Mouse (Mus musculus) A20 (cell line): ENCODE measurements around the gene Neurl3.

Source experiments
- DNase-seq: peaks from one replicate; pipeline ENCODE4 v3.0.0-alpha.2; 2011; ENCODE audit warnings: low read depth, low spot score

Neurl3 gene

GRCm38 (mm10) chr1:36258631-36259030 is 15.8 kb downstream of the Neurl3 start:
- no peak for DNase-seq

DNA sequence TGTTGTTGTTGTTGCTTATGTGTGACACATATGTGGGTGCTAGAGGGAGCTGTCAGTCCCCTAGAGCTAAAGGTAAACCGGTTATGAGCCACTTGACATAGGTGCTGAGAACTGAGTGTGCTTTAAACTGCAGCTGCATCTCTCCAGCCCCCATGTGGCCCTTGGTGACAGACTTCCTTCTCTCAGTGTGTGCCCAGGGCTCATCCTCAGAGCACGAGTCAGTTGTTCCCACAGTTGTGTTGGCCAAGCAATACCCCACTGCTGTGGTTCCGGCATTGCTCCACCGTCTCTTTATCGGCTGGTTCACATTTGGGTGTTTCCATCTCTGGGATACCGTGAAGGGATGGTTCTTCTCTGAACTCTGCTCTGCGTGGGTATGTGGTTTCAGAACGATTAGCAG is 17.2 kb downstream of the Neurl3 start:
- no peak for DNase-seq

GRCm38 (mm10) chr1:36255871-36256640 is 18.4 kb downstream of the Neurl3 start:
- no peak for DNase-seq

- no peak for DNase-seq
Observed at GRCm38 (mm10) chr1:36254635-36255360, 19.7 kb downstream of the Neurl3 start.

DNA sequence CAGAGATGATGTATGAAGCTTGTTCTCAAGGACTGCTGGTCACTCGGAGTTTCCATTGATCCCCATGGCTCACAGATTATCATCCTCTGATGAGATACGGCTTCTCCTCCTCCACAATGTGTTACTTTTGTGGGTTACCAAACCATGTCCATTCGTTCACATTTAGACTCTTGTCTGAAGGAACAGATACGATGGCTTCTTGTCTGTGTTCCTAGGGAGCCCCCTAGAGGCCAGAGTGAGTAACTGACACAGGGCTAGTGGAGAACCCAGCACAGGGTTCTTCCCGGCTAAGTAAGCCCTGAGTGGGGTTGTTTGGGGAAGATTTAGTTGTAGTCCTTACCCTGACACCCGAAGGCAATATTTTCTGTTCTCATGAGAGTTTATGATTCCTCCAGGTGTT is 21.7 kb downstream of the Neurl3 start:
- DNase-seq = peak; percentile 83

DNA sequence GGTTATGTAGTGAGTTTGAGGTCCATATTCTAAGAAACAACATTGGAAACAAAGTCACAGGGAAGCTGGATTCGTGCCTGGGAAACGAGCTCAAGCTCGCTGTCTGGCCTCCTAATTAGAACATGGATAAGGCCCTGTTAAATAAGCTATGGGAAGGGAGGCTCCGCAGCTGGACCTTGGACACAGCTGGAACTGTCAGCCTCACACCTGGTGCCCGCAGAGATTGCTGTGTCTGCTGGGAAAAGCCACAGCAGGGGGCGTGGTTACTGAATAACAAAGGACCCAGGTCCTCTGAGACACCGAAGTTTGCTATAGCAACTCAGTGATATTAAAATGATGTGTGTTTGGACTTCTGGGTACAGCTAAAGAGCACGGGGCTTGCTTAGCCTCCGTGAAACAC is 23.1 kb downstream of the Neurl3 start:
- no peak for DNase-seq

DNA sequence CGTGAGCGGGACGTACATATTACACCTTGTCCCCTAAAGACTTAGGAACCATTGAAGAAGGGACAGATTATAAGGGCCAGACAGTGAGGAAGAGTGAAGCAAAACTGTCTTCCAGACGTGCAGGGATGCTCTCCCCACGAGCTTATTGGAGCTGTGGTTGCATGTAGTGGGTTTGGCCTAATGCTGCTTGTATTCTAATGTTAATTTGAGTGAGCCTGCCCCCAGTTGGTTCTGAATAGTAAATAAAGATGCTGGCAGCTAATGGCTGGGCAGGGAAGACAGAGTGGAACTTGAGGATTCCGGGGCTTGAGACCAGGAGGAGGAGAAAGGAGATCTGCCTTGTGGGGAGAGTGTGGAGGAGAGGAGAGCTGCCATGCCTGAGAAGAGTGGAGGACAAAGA is 27.8 kb downstream of the Neurl3 start:
- DNase-seq = no peak

GRCm38 (mm10) chr1:36244828-36245215 is 29.7 kb downstream of the Neurl3 start:
- DNase-seq = no peak

GRCm38 (mm10) chr1:36244058-36244827 is 30.2 kb downstream of the Neurl3 start, which contains the start of gene Uggt1:
Uggt1 (minus strand) TSS chr1:36244720.
- peak; percentile 96 for DNase-seq

DNA sequence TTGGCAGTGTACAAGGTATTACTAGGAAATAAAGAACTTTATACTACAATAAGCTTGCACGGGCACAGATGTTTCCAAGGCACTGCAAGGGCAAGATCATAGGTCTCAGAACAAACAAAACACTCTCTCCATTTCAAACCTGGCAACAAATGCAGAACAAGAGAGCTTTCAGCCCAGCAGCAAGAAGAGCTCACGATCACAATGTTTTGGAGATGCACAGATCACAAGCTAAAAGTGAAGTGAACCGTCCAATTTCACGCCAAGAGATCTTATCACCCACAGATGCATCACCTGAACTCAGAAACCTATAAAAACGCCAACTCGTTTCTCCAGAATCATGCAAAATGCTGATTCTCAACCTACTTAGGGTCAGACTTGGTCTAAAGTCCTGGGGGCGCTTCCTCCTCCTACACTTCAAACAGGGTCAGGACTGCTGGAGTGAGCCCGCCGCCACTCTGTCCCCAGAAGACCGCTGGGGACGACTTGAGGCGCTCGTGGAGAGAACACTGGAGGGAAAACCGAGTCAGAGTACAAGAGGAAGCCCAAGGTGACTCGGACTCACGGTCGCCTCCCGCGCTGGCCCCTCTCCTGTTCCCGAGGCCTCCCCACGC is 30.9 kb downstream of the Neurl3 start:
- DNase-seq = no peak

DNA sequence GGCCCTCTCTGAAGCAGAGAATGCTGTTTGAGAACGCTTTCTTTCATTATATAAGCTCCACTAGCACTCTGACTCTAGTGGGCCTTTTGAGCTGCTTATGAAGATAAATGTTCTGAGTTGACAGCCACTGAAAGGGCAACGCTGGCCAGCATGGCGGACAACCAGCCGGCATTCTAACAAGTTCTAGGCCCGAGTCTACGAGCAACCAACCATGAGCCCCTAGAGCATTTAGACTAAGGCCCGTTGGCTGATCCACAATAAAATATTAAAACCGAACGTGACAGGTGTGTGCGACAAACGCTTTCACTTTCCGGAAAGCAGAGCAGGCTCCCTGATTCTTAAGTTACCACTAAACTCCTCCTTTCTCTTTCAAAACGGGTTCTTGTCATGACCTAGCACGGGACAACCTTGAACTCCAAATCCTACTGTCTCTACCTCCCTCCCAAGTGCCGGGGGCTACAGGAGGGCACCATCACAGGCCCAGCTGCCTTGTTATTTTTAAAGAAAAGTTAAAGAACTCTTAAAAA is 32.5 kb downstream of the Neurl3 start:
- DNase-seq = peak; percentile 72

DNA sequence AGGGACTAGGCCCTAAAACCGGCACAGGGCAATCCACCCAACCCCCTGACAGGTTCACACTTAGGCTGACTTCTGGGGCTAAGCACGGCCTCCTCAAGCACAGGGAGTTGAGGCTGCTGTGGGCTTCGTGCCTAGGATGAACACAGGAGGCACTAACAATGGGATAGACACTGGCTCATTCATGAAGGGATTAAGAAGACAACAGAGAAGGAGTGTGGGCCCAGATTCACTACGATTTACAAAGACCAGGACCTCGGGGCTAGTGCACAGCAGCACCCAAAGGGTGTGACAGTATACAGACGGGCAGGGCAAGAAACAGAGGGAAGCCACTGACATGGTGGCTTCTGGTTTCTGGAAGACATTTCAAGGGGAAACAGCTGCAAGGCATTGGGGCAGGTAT is 34.3 kb downstream of the Neurl3 start:
- DNase-seq = no peak

DNA sequence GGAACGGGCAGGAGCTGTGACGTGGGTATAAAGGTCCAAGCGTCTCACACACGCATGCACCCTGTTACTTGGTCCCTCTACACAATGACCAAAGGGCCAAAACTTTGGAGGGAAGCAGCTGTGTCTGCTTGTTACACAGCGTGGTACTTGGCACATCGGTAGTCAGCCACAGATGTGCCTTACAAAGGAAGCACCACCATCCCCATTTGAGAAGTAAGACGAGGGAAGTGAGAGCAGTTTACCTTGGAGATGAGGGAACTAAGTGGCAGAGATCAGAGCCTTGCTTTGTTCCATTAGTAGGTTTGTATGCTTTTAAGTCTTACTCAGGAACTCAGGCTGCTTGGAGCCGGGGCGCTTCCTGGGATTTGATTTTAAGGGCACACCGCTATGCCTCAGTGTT is 35.1 kb downstream of the Neurl3 start:
- DNase-seq = peak; percentile 67

DNA sequence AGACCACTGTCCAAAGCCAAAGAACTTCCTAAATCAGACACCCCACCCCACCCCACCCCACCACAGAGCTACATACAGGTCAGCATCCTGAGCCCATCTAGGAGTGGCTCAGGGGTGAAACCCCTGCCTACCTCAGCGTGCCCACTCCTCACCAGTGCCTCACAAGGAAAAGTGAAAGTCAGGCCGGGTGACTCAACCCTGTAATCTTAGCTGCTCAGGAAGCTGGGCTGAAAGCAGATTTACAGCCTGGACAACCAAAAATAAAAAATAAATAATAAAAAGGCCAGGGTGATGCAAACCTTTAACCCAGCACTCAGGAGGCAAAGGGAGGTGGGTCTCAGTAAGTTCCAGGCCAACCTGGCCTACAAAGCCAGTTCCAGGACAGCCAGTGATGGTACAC is 38.6 kb downstream of the Neurl3 start:
- no peak for DNase-seq

DNA sequence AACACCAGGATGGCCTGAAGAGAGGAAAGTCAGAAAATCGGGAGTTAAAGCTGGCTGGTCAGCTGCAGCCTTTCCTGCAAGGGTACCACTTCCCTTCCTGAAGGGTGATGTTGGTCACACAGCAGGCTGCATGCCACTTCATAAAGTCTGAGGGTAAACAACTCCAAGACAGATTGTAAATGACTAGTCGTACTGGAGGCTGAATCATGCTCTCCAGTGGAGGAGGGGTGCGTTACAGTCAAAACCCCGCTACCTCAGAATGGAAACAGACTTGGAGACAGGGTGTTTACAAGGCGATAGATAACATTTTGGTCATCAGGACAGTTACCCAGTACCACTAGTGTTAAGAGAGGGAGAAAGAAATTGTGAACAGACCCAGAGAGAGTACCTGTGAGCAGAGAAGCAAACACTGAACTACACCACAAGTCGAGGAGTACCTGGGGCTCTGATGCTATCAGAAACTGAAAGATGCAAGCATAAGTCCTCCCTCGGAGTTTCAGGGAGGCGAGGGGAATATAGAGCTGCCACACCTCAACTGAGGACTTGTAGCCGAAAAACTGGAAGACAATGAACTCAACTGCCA is 39.3 kb downstream of the Neurl3 start:
- DNase-seq = no peak

DNA sequence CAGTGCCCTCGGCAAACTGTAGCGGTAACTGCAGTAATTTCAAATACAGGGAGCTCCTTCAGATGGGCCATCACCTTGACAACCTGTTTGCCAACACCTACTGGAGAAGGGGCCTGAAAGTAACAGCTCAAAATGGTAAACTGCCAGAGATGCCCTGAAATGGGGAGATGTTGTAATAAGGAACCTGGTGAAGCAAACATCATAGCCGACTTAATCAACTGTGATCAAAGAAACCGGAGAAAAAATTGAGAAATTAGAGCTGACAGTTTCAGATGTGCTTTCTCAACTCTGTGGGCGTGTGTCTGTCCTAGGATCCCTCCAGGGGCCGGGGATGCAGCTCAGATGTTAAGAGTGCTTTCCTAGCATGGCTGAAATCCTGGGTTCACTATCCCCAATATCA is 41.3 kb downstream of the Neurl3 start:
- no peak for DNase-seq

GRCm38 (mm10) chr1:36230919-36231705 is 43.4 kb downstream of the Neurl3 start:
- peak; percentile 66 for DNase-seq

- DNase-seq = no peak
Observed at GRCm38 (mm10) chr1:36228461-36228860, 46.0 kb downstream of the Neurl3 start.

DNA sequence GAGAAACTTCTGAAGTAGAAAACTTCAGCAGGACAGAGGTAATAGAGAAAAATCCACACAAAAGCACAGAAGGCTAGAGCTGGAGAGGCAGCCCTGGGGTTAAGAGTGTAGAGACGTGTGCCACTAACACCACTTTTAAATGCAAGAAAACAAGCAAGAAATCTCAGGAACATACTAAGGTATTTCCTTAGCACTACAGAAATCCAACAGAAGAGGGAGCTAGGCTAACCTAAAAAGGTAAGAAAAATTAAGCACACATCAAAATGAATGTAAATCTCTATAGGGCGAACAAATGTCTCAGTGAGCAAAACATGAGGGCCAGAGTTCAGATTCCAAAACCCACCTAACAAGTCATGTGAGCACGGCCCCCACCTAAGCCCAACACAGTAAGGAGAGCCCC is 49.8 kb downstream of the Neurl3 start:
- DNase-seq = peak; percentile 41
